Mouse (Mus musculus) kidney, postnatal 36 days (tissue): ENCODE data around the gene Prss53.
"Not testable (repeated sequence)": the region's sequence is repeated elsewhere in the genome, so short reads cannot be mapped to it uniquely, and the experiment has no call there.

Experiments
- DNase-seq, 2 experiments: peaks; one replicate each; pipeline ENCODE4 v3.0.0; 2021 to 2022; ENCODE audit warnings: mixed read lengths in 2 of 2

The Prss53 gene

DNA sequence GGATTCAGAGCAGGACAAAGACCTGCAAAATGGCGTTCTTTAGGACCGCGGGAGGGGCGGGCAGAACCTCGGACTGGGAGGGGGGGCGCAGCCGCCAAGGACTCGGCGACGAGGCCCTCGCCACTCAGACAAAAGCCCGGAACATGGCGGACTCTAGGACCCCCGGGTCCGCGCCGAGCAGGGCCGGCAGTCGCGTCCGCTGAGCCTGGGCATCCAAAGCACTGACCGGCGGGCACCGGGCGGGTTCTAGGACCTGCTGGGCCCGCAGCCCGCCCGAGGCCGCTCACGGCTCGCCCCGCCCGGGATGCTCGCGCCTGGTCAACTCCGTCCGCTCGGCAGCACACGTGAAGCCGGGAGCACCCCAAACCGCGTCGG lies 15.2 kb downstream of the Prss53 start:
- peak; percentile 91 to 95 for DNase-seq

DNA sequence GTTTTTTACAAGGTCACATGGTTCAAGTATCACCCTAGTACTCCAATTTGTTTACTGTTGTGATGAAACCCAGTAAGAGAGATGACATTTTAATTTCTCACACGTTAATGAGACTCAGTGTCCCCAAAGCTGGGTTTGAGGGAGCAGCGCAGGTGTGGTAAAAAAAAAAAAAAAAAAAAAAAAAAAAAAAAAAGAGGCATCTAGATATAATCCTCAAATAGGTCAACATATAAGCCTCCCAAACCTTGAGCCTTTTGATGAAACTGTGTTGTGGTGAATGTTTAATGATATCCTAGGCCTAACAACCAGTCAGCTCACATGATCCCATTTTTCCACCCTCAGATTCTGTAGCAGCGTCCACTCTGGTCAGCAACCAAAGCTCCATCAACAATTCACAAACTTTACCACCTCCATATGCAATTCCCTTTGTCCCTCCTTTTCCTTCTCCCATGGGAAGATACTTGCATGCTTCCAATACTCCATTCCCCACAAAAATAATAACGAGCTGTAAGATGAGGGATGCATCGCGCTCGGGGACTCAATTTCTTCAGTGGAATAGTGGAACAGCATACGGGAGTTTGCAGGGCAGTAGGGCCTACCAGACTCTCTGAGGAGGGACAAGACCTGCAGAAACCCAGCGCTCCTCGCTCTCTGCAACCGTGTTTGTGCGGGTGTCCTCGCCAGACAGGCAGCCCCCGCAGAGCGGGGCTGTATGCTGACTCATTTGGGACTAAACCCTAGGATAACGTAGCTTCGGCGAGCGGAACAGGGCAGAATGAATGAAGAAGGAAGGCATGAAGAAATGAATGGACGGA lies 15.8 kb downstream of the Prss53 start:
- no peak for DNase-seq

DNA sequence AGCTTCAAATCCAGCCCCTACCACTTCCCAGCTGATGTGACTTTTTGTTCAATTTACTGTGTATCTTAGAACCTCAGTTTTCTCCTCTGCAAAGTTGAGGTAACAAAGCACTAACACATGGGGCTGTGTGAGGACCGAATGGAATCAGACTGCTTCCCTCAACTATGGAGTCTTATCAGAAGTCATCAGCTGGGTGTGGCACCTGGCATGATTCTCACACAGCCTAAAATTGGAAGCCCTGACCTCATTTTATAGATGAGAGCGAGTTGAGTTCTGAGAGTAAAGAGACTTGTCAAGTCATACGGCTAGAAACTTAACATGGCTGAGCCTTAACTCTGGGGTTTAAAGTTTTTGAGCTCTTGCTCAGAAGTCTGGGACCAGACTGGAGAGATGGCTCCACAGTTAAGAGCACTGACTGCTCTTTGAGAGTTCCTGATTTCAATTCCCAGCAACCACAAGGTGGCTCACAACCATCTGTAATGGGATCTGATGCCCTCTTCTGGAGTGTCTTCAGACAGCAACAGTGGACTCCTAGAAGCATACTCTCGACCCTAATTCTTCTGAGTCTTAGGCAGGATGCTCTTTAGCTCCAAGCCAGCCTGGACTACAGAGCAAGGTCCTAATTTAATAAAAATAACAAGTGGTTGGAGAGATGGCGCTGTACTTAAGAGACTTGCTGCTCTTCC lies 20.5 kb downstream of the Prss53 start:
- no peak for DNase-seq

DNA sequence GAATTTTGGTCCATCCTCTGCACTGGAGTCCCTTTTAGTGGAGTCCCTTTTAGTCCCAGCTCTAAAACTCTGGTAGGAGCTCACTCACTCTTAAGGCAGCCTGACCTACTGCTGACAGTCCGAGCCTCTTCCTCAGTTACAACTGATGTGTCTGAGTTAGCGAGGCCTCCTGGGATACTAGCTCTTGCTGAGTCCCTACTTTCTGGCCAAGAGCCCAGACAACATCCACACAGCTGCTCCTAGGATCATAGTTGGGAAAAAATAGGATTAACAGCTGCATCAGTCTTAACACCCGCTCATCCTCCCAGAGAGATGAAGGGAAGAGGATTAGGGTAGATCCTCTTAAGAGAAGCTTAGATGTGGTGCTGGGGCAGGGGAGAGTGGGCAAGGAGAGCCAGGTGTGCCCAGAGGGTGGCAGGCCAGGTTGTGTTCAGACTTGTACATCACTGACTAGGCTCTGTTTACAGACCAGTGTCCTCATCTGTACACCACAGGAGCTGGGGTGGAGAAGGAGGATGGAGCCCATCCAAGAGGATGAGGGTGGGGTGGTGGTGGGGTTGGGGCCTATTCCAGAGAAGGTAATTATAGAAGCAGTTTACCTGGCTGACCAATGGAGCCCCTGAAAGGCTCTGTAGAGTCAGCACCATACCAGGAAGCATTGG lies 21.5 kb downstream of the Prss53 start:
- no peak for DNase-seq

DNA sequence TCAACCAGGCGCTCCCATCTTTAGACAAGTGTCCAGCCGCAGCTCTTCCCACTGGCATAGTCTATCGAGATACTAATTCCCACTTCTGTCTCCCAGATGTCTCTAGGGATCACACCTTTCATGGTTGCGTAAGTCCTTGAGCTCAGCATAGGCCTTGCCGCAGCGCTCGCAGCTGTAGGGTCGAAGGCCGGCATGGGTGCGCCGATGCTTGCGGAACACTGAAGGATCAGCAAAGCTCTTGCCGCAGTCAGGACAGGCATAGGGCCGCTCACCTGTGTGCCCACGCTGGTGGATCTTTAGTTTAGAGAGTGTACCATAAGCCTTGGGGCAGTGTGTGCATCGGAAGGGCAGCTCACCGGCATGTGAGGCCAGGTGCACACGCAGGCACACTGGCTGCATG lies 23.1 kb downstream of the Prss53 start:
- DNase-seq = no peak

DNA sequence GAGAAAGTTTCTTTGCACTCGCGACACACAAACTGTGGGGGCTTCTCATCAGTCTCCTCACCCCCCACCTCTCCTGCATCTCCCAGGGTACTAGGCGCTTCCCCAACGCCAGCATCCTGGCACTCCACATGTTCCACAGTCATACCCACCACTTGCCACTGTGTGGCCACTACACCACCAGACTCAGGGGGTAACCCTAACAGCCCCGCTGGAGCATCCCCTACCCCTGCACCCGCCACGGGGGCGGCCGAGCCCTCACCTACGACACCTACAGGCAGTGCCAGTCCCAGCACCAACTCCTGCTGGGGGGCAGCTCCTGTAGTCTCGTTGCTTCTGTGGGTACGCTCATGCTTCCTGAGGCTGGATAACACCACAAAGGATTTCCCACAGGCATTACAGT lies 24.3 kb downstream of the Prss53 start:
- DNase-seq = no peak

DNA sequence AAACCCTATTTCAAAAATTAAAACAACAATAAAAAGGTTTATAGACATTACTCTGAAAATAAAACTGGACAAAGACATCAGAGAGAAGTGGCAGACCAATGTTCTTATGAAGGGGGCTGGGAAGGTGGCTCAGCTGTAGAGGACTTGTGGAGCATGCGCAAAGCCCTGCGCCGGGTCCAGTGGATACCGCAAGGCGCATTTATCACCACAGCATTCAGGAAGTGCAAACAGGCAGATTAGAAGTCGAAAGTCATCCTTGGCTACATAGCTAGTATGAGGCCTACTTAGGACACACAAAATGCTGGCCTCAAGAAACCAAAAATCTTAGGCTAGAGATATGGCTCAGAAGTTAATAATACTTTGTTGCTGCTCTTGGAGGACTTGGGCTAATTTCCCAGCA lies 32.5 kb downstream of the Prss53 start:
- no peak for DNase-seq

DNA sequence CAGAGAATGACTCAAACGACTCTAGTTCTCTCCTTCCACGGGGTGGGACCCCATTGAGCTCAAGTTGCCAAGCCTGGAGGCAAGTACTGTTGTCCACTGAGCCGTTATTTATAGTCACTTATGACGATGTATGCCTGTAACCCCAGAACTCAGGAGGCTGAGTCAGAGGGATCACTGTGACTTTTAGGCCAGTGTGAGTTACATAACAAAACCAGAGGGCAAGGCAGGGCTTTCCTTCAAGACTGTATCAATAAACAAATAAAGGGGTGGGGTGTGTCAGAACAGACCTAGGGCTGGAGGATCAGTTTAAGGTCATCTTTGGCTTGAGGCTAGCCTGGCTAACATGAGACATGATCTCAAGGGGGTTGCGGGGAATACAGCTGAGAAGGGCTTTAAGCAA lies 39.9 kb downstream of the Prss53 start:
- DNase-seq = no peak

DNA sequence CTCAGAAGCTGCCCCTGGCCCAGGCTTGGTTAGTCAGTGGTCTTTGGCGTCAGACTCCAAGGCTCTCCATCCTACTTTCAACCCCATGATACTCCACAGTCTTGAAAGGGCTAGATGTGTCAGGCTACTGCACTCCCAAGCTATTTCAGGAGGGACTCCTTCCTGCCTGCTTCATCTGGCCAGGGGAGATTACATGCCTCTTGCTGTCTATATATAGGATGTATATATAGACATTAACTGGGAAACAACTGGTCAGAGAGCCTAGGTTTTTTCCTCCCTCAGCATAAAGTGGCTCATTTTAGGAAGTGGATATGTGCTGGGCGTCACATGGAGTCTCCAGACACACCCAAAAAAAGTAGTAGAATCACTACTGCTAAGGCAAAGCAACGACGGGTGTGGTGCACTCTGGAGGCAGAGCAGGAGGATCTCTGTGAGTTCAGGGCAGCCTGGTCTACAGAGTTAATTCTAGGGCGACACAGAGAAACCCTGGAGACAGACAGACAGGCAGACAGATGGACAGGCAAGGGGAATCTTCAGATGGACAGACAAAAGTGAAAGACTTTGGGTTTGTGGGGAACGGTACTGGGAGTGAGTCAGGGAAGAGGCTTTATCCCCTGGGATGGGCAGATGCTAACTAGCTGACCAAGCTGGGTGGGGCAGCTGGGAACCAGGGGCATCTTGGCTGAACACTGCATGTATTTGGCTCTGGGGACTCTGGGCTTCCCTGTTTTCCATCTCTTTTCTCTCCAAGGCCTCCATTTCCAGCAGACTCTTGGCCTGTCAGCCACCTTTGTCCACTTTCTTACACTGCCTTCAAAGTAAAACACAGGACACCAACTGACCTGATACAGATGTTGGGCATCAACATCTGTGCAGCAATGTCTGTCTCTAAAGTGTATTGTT lies 40.5 kb downstream of the Prss53 start:
- no peak for DNase-seq

DNA sequence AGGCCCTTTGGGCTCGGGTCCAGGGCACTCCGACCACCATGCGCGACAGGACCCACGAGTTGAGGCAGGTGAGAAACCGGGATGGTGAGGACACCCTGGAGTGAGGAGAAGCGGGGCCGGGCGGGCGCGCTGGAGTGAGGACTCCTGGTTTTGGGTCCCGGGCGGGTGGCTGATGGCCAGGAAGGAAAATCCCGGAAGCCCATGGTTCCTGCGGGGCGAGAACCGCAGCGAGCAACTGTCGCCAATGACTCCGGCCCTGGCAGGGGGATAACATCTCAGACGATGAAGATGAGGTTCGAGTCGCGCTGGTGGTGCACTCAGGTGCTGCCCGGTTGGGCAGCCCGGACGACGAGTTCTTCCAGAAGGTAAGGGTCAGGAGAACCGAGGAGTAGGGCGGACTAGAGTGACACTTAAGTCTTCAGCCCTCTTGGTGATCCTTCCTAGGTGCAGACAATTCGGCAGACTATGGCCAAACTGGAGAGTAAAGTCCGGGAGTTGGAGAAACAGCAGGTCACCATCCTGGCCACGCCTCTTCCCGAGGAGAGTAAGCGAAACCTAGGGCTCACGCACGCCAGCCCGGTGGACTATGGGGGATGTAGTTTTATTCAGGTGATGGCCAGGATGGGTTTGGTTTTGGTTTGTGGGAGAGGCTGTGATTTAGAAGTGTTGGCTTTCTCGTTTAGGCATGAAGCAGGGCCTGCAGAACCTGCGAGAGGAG lies 48.6 kb downstream of the Prss53 start:
- peak; percentile 90 to 92 for DNase-seq

DNA sequence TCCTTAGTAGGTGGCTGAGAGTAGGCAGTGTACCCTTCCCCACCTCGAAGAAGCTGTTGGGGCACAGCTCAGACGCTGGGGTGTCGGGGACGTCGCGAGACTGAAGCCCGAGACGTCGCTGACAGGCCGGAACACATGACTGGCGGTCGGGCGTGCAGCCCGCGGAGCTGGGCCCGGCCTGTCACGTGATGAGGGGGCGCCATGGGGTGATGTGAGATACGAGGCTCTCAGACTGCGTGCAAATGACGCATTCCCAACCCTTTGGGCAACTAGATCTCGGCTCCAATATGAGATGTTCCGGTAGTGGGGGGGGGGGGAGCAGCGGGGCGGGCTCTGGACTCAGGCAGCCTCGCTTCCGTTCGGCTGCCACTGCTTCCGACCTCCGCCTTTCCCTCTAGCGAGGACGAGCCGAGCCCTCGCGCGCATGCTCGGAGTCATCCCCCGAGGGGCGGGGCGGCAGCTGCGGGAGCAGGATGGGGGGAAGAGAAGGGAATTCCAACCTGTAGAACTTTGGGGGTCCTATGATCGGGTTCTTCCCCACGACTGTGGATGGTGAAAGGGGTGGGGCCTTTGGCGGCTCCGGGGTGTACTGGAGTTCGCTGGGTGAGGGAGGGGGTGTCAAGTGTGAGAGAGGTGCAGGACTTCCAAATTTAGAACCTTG lies 49.3 kb downstream of the Prss53 start:
- DNase-seq = peak; percentile 95 to 96

DNA sequence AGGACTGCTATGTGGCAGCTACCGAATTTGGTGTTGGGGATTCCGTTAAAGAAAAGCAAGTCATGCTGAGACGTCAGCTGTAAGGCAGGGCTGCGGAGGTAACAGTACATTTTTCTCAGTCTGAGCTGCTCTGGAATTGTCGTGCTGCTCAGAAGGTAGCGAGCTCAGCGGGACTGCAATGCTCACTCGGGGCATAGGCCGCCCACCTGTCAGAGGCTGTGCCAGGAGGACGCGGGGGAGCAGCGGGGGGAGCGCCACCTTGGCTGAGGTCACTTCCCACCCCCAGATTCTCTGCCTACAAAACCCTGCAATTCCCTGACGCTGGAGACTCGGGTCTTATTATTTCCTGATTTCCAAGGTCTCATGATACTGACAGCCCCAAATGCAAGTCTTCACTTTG lies 49.9 kb downstream of the Prss53 start:
- peak; percentile 33 to 63 for DNase-seq

DNA sequence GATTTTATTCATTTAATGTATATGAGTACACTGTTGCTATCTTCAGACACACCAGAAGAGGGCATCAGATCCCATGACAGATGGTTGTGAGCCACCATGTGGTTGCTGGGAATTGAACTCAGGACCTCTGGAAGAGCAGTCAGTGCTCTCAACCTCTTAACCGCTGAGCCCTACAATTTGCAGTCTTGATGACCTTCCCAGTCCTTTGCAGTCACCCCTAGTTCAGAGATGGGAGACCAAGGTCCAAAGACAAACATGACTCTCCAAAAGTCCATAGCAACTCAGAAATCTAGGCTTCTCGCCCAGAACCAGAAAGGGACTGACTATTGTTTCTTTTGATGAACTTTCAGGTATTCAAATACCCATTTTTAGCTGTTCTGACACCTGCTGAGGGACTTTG lies 50.7 kb downstream of the Prss53 start:
- DNase-seq = not testable (repeated sequence)

DNA sequence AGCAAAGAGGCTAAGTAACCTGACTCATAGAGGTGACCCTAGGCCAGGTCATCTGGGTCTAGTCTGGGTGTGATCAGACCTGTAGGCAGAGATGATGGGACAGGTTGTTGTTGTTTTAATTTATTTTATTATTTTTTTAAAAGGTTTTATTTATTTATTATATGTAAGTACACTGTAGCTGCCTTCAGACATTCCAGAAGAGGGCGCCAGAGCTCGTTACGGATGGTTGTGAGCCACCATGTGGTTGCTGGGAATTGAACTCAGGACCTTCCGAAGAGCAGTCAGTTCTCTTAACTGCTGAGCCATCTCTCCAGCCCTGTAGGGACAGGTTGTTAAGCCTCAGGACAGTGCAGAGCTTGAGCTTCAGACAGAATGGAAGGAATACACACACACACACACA lies 52.9 kb downstream of the Prss53 start:
- DNase-seq = not testable (repeated sequence)

DNA sequence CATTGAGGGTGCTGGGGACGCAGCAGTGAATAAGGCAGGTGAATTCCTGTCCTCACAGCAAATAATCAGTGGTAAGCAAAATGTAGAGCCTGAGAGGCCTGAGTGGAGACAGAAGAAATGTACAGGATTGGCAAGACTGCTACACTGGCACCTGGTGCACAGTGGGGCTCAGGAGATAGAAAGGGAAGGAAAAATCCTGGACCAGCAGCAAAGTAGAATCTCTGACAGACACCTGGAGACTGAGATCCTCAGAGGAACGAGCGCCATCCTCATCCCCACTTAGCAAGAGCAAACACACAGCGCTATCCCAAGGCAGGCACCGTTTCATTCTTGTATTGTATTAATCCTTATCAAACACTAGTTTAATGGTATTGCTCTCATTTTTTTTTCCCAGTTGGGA lies 53.3 kb downstream of the Prss53 start:
- DNase-seq = no peak
